Mouse (Mus musculus) left cerebral cortex, postnatal 36 days (tissue): ENCODE results near the gene Itprip. TPM values are rescaled to one million over a fixed set of nuclear protein-coding genes. Genes with fewer than 3 reads are reported as not detected.

ENCODE experiments used
- DNase-seq, 2 experiments: peaks; one replicate each; pipeline ENCODE4 v3.0.0; 2021 to 2022; ENCODE audit warnings: low spot score in 2 of 2, mixed read lengths in 1 of 2
- intact Hi-C: fragments of 180-260 bp; cut with DNase I; formaldehyde crosslinking; loops from one replicate; pipeline ENCODE4 v1.15.1; 2025
- total RNA-seq, 2 experiments: library from RNA; stranded (reverse); gene quantifications; 2 replicates each; pipeline ENCODE4 v1.2.3; 2021

Gene Itprip
- total RNA-seq: 1 to 10 TPM in 1 of 2 experiments, under 1 TPM in 1; 0.95 to 1.1 TPM

GRCm38 (mm10) chr19:47919126-47919965, at the start of gene Itprip, which contains the start of gene Cfap43:
Itprip (minus strand) TSS chr19:47919299.
Cfap43 (minus strand) TSS chr19:47919287.
- DNase-seq: peak; percentile 60 to 67
- intact Hi-C loops: no loop called here

GRCm38 (mm10) chr19:47958181-47958580, 39.1 kb upstream of the Itprip start:
- no peak for DNase-seq
- intact Hi-C loops: no loop called here

- DNase-seq: no peak
- intact Hi-C loops: no loop called here
These were observed 34.1 kb upstream of the Itprip start for GRCm38 (mm10) chr19:47953169-47953568.

GRCm38 (mm10) chr19:47950946-47951345, 31.8 kb upstream of the Itprip start:
- DNase-seq: no peak
- intact Hi-C loops: no loop called here

GRCm38 (mm10) chr19:47946821-47947465, 27.8 kb upstream of the Itprip start:
- DNase-seq: no peak
- intact Hi-C loops: no loop called here

GRCm38 (mm10) chr19:47939361-47939760, 20.3 kb upstream of the Itprip start:
- intact Hi-C loops: loop anchor here (5.0 to 10.0 kb wide), 3 partner anchors 158 to 435 kb away; no protein-coding TSS in a partner anchor
- no peak for DNase-seq

- intact Hi-C loops: loop anchor here (5.0 to 10.0 kb wide), 3 partner anchors 160 to 433 kb away; no protein-coding TSS in a partner anchor
- peak in 1 of 2 experiments; percentile 27 for DNase-seq
These were observed 18.6 kb upstream of the Itprip start, which contains the start of gene Cfap58 for GRCm38 (mm10) chr19:47937443-47938406. Cfap58 (plus strand) TSS chr19:47937675.

- intact Hi-C loops: loop anchor here (5.0 to 10.0 kb wide), 3 partner anchors 160 to 432 kb away; no protein-coding TSS in a partner anchor
These were observed 17.8 kb upstream of the Itprip start for GRCm38 (mm10) chr19:47936938-47937337.

GRCm38 (mm10) chr19:47936490-47936889, 17.4 kb upstream of the Itprip start:
- intact Hi-C loops: loop anchor here (5.0 to 10.0 kb wide), 3 partner anchors 161 to 432 kb away; no protein-coding TSS in a partner anchor
- DNase-seq: no peak

More at GRCm38 (mm10) chr19:47936938-47937337, 17.8 kb upstream of the Itprip start:
- DNase-seq: no peak

GRCm38 (mm10) chr19:47935530-47935929, 16.4 kb upstream of the Itprip start:
- no peak for DNase-seq
- intact Hi-C loops: loop anchor here (5.0 to 10.0 kb wide), 3 partner anchors 162 to 431 kb away; no protein-coding TSS in a partner anchor

GRCm38 (mm10) chr19:47934636-47935238, 15.6 kb upstream of the Itprip start:
- intact Hi-C loops: loop anchor here (5.0 to 10.0 kb wide), 3 partner anchors 163 to 430 kb away; no protein-coding TSS in a partner anchor
- no peak for DNase-seq

GRCm38 (mm10) chr19:47934146-47934545, 15.0 kb upstream of the Itprip start:
- intact Hi-C loops: loop anchor here (10.0 kb wide), 2 partner anchors 279 to 429 kb away; no protein-coding TSS in a partner anchor
- DNase-seq: no peak

- DNase-seq: no peak
These were observed 13.0 kb upstream of the Itprip start for GRCm38 (mm10) chr19:47931982-47932638.

GRCm38 (mm10) chr19:47929043-47929442, 9.9 kb upstream of the Itprip start:
- DNase-seq: no peak
- intact Hi-C loops: no loop called here

More at GRCm38 (mm10) chr19:47931982-47932638, 13.0 kb upstream of the Itprip start:
- intact Hi-C loops: loop anchor here (2.0 to 10.0 kb wide), 3 partner anchors 49 to 427 kb away; no protein-coding TSS in a partner anchor

- intact Hi-C loops: no loop called here
- DNase-seq: no peak
These were observed 7.9 kb upstream of the Itprip start for GRCm38 (mm10) chr19:47927032-47927431.

- intact Hi-C loops: no loop called here
- DNase-seq: no peak
These were observed 6.7 kb upstream of the Itprip start for GRCm38 (mm10) chr19:47925819-47926218.

- intact Hi-C loops: no loop called here
These were observed 872 bp upstream of the Itprip start for GRCm38 (mm10) chr19:47919966-47920375.

More at GRCm38 (mm10) chr19:47919966-47920375, 872 bp upstream of the Itprip start:
- no peak for DNase-seq
